Mouse (Mus musculus) thymus, postnatal 25 days (tissue): Measurements from ENCODE around the gene Arhgap6.
"Not testable (repeated sequence)": the region's sequence is repeated elsewhere in the genome, so short reads cannot be mapped to it uniquely, and the experiment has no call there.

Experiments
- DNase-seq: peaks from one replicate; pipeline ENCODE4 v3.0.0; 2022

Arhgap6 gene

GRCm38 (mm10) chrX:169320668-169321005 lies 525.7 kb downstream of the Arhgap6 start:
- DNase-seq, result not testable (repeated sequence)

GRCm38 (mm10) chrX:169325929-169326595 lies 531.2 kb downstream of the Arhgap6 start:
- no peak for DNase-seq

DNA sequence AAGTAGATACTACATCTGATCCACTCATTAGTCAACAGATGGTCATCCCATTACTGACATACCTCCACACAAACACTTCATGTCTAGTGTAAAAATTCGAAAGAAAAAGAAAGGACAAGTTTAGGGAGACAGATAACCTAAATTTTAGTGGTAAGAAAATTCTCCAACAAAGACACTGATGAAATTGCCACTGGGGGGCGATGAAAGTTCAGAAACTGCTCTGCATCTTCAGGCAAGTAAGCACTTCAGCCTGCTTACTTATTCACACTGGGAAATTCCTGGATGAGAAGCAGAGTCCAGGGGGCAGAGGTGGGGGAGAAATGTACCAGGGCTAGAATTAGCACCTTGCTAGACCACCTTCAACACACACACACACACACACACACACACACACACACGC lies 537.4 kb downstream of the Arhgap6 start:
- DNase-seq, result peak; percentile 3

- no peak for DNase-seq
Measured at GRCm38 (mm10) chrX:169337559-169337958, 542.7 kb downstream of the Arhgap6 start.

- DNase-seq, result no peak
Measured at GRCm38 (mm10) chrX:169338213-169338612, 543.3 kb downstream of the Arhgap6 start.
